Mouse (Mus musculus): ENCODE measurements around the gene Atxn7l3. TPM values are rescaled to one million over a fixed set of nuclear protein-coding genes. Genes with fewer than 3 reads are reported as not detected.

Atxn7l3 gene
- total RNA-seq, 1 experiment, result 60.4 TPM

DNA sequence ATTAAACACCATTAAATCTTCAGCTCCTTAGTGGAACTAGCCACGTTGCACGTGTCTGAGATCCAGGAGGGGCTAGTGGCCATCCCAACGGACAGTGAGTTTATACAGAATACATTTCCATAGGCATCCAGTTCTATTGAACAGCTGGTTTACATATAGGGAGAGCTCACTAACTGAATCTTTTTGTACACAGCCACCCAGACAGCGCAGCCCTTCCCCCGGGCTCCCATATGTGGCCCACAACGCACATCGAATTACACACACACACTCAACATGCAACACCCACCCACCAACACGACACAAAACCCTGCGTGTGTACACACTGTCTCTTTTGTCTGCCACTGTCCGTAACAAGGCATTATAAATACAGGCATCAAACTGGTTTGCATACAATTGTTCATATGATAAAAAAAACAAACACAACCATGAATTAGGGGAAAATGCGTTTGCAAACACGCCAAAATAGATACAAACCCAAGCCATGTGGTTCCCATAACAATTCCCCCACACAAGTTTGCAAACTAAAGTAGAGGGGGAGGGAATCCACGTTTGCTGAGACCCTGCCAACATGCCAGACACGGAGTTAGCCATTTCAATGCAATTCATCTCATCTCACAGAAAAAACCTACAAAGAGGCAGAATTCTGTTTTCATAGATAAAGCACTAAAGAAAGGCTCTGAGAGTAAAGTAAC is 50.7 kb downstream of the Atxn7l3 start:
- H3K36me3 ChIP-seq (ENCODE audit: control insufficient read depth, insufficient read depth, low read length, poor library complexity, severe bottlenecking), result peaks cover under 1% of the 10 kb centered on the region; the same call in 1 of the 2 replicates
- no peak for TF ChIP-seq CHD2 (IDR thresholded peaks at IDR 0.05; ENCODE audit: low read depth, low read length)
- TF ChIP-seq MAFK (IDR thresholded peaks at IDR 0.05; ENCODE audit: insufficient read depth, low read depth, low read length), result no peak
- TF ChIP-seq ZNF384 (IDR thresholded peaks at IDR 0.05; ENCODE audit: low read depth, low read length), result no peak
- TF ChIP-seq ZC3H11A (IDR thresholded peaks at IDR 0.05; ENCODE audit: borderline replicate concordance, low read depth, low read length), result no peak
- TF ChIP-seq HCFC1 (IDR thresholded peaks at IDR 0.05; ENCODE audit: borderline replicate concordance, insufficient read depth, low read length), result no peak
- in situ Hi-C loops (cut with MboI; ENCODE audit: low sequenced_read_pairs in 2 of 2, unreplicated experiment in 2 of 2), result no loop called here
- no peaks in the 10 kb centered on the region for H3K9me3 ChIP-seq (ENCODE audit: control insufficient read depth, insufficient read depth, low read depth, low read length)
- H3K27ac ChIP-seq (ENCODE audit: insufficient read depth, low read depth, low read length, poor library complexity, severe bottlenecking), result no peak overlapping the region
- DNase-seq (ENCODE audit: low read depth, low spot score), result no peak
- no peak overlapping the region for H3K9ac ChIP-seq (ENCODE audit: insufficient read depth, low read depth, low read length, poor library complexity, severe bottlenecking)
- no peak overlapping the region for H3K4me3 ChIP-seq (ENCODE audit: insufficient read depth in 1 of 2, low read depth in 1 of 2, low read length in 2 of 2, poor library complexity in 1 of 2, severe bottlenecking in 1 of 2)
- H3K4me1 ChIP-seq (ENCODE audit: control insufficient read depth in 2 of 2, insufficient read depth in 2 of 2, low read length in 2 of 2, poor library complexity in 1 of 2), result peaks cover 11 to 15% of the 10 kb centered on the region in 2 experiments; a peak in 3 of 4 replicates

GRCm38 (mm10) chr11:102244926-102245449 is 51.4 kb downstream of the Atxn7l3 start:
- H3K9me3 ChIP-seq (ENCODE audit: control insufficient read depth, insufficient read depth, low read depth, low read length), result no peaks in the 10 kb centered on the region
- peak overlapping the region; percentile 30 to 42; a peak in 3 of 4 replicates for H3K4me3 ChIP-seq (ENCODE audit: insufficient read depth in 1 of 2, low read depth in 1 of 2, low read length in 2 of 2, poor library complexity in 1 of 2, severe bottlenecking in 1 of 2)
- H3K9ac ChIP-seq (ENCODE audit: insufficient read depth, low read depth, low read length, poor library complexity, severe bottlenecking), result peak overlapping the region; percentile 35
- no peak for TF ChIP-seq MAFK (IDR thresholded peaks at IDR 0.05; ENCODE audit: insufficient read depth, low read depth, low read length)
- TF ChIP-seq ZNF384 (IDR thresholded peaks at IDR 0.05; ENCODE audit: low read depth, low read length), result peak; percentile 85
- in situ Hi-C loops (cut with MboI; ENCODE audit: low sequenced_read_pairs in 2 of 2, unreplicated experiment in 2 of 2), result no loop called here
- H3K4me1 ChIP-seq (ENCODE audit: control insufficient read depth in 2 of 2, insufficient read depth in 2 of 2, low read length in 2 of 2, poor library complexity in 1 of 2), result peaks cover 8 to 12% of the 10 kb centered on the region in 2 experiments; a peak in 3 of 4 replicates
- H3K36me3 ChIP-seq (ENCODE audit: control insufficient read depth, insufficient read depth, low read length, poor library complexity, severe bottlenecking), result no peaks in the 10 kb centered on the region
- DNase-seq (ENCODE audit: low read depth, low spot score), result no peak
- H3K27ac ChIP-seq (ENCODE audit: insufficient read depth, low read depth, low read length, poor library complexity, severe bottlenecking), result no peak overlapping the region

DNA sequence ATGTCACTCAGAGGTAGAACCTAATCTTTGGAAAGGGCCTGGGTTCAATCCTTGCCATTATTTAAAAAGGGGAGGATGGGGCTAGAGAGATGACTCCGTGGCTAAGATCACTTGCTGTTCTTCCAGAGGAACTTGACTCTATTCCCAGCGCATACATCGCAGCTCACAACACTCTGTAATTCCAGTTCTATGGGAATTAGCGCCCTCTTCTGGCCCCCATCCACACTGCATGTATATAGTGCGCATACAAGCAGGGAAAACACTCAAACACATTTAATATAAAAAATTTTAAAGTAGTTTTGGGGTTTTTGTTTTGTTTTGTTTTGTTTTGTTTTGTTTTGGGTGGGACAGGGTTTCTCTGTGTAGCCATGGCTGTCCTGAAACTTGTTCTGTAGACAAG is 54.6 kb downstream of the Atxn7l3 start:
- no peak for TF ChIP-seq HCFC1 (IDR thresholded peaks at IDR 0.05; ENCODE audit: borderline replicate concordance, insufficient read depth, low read length)
- no peak for TF ChIP-seq CHD2 (IDR thresholded peaks at IDR 0.05; ENCODE audit: low read depth, low read length)
- TF ChIP-seq ZNF384 (IDR thresholded peaks at IDR 0.05; ENCODE audit: low read depth, low read length), result no peak
- no peak for TF ChIP-seq MAFK (IDR thresholded peaks at IDR 0.05; ENCODE audit: insufficient read depth, low read depth, low read length)
- no peak for TF ChIP-seq ZC3H11A (IDR thresholded peaks at IDR 0.05; ENCODE audit: borderline replicate concordance, low read depth, low read length)
- DNase-seq (ENCODE audit: low read depth, low spot score), result no peak
- no peak overlapping the region for H3K4me3 ChIP-seq (ENCODE audit: insufficient read depth in 1 of 2, low read depth in 1 of 2, low read length in 2 of 2, poor library complexity in 1 of 2, severe bottlenecking in 1 of 2)
- no peak overlapping the region for H3K9ac ChIP-seq (ENCODE audit: insufficient read depth, low read depth, low read length, poor library complexity, severe bottlenecking)
- H3K27ac ChIP-seq (ENCODE audit: insufficient read depth, low read depth, low read length, poor library complexity, severe bottlenecking), result no peak overlapping the region
- H3K4me1 ChIP-seq (ENCODE audit: control insufficient read depth in 2 of 2, insufficient read depth in 2 of 2, low read length in 2 of 2, poor library complexity in 1 of 2), result peaks cover 4 to 8% of the 10 kb centered on the region in 2 experiments; a peak in 2 of 4 replicates
- in situ Hi-C loops (cut with MboI; ENCODE audit: low sequenced_read_pairs in 2 of 2, unreplicated experiment in 2 of 2), result no loop called here
- no peaks in the 10 kb centered on the region; the same call in 1 of the 2 replicates for H3K9me3 ChIP-seq (ENCODE audit: control insufficient read depth, insufficient read depth, low read depth, low read length)
- H3K36me3 ChIP-seq (ENCODE audit: control insufficient read depth, insufficient read depth, low read length, poor library complexity, severe bottlenecking), result no peaks in the 10 kb centered on the region

DNA sequence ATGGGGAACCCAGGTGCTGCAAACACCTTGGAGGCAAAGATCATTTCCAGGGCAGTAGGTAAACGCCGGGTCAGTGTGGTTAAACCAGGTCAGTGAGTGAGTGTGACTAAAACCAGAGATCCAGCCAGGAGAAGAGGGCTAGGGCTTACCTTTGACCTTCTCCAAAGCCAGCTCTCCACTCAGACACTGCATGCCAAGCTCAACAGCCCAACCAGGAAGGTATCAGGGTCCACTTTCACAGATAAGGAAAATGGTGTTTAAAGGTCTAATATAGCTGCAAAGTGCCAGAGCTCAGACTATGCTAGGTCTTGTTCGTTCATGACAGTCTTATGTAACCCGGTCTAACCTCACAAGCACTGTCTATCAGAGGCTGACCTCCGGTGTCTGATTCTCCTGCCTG is 55.2 kb downstream of the Atxn7l3 start:
- in situ Hi-C loops (cut with MboI; ENCODE audit: low sequenced_read_pairs in 2 of 2, unreplicated experiment in 2 of 2), result no loop called here
- no peak for DNase-seq (ENCODE audit: low read depth, low spot score)
- Histone ChIP-seq H3K9me3 (ENCODE audit: control insufficient read depth, insufficient read depth, low read depth, low read length) (no peaks in the 10 kb centered on the region; the same call in 1 of the 2 replicates), H3K36me3 (ENCODE audit: control insufficient read depth, insufficient read depth, low read length, poor library complexity, severe bottlenecking) (no peaks in the 10 kb centered on the region), H3K4me1 (ENCODE audit: control insufficient read depth in 2 of 2, insufficient read depth in 2 of 2, low read length in 2 of 2, poor library complexity in 1 of 2) (peaks cover 4 to 8% of the 10 kb centered on the region in 2 experiments; a peak in 2 of 4 replicates), H3K4me3 (ENCODE audit: insufficient read depth in 1 of 2, low read depth in 1 of 2, low read length in 2 of 2, poor library complexity in 1 of 2, severe bottlenecking in 1 of 2) (no peak overlapping the region), H3K27ac (ENCODE audit: insufficient read depth, low read depth, low read length, poor library complexity, severe bottlenecking) (no peak overlapping the region), H3K9ac (ENCODE audit: insufficient read depth, low read depth, low read length, poor library complexity, severe bottlenecking) (no peak overlapping the region)
- TF ChIP-seq HCFC1 (IDR thresholded peaks at IDR 0.05; ENCODE audit: borderline replicate concordance, insufficient read depth, low read length), result no peak
- no peak for TF ChIP-seq MAFK (IDR thresholded peaks at IDR 0.05; ENCODE audit: insufficient read depth, low read depth, low read length)
- no peak for TF ChIP-seq ZNF384 (IDR thresholded peaks at IDR 0.05; ENCODE audit: low read depth, low read length)
